Mouse (Mus musculus) monocyte, adult 5-6 weeks (primary cell): ENCODE measurements around the gene 4933427D14Rik. TPM values are rescaled to one million over a fixed set of nuclear protein-coding genes. Genes with fewer than 3 reads are reported as not detected.

ENCODE experiments used
- ATAC-seq: fragments of 153-309, 156-312 bp; replicated peaks from 2 replicates; pipeline ENCODE4 v1.8.0; 2017; ENCODE audit warnings: mild to moderate bottlenecking; ENCODE audit not compliant: low TSS enrichment, insufficient number of reproducible peaks, severe bottlenecking, poor library complexity, low FRiP score
- total RNA-seq: library from RNA; stranded (forward); fragments of 200-1000, 200-491, 200-594 nt; gene quantifications from 3 replicates; pipeline ENCODE4 v1.2.3, GENCODE M21; 2017

4933427D14Rik gene
- total RNA-seq, 1 experiment from 2014 or later = 4.9 TPM

DNA sequence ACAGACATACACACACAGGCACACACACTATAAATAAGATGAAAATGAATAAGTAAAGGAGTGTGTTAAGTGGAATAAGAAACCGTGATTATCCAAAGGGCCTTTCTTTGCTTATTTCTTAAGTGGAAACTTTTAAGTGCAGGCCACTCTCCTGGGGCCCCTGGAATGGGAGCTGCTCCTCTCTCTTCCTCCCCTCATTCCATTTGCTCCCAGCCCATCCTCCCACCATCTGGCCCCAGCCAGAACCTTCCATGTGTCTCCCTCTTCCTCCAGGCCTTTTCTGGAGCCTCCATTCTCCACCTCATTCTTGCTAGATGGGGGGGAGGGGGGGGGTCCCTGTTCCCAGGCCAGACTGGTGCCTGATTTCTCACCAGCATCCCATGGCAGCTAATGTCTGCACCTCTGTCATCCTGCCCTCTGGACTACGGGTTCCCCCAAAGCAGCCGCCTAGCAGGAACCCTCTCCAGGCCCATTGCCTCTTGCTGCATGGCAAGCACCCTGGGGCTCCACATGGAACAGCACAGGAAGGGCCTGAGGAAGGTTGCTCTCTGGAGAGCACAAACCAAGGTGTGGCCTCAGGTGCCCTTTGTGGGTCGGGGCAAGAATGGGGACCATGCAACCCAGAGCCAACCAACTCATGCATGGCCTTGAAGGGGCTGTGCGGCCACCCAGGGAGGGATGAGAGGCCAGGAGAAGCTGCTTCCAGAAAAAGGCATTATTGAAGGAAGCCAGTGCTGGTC lies 79.6 kb downstream of the 4933427D14Rik start:
- no peak for ATAC-seq

GRCm38 (mm10) chr11:72125781-72126180 lies 81.5 kb downstream of the 4933427D14Rik start:
- ATAC-seq = no peak

GRCm38 (mm10) chr11:72123531-72123930 lies 83.7 kb downstream of the 4933427D14Rik start:
- no peak for ATAC-seq

GRCm38 (mm10) chr11:72120354-72120753 lies 86.9 kb downstream of the 4933427D14Rik start:
- ATAC-seq = no peak

GRCm38 (mm10) chr11:72118630-72119029 lies 88.6 kb downstream of the 4933427D14Rik start:
- ATAC-seq = no peak

DNA sequence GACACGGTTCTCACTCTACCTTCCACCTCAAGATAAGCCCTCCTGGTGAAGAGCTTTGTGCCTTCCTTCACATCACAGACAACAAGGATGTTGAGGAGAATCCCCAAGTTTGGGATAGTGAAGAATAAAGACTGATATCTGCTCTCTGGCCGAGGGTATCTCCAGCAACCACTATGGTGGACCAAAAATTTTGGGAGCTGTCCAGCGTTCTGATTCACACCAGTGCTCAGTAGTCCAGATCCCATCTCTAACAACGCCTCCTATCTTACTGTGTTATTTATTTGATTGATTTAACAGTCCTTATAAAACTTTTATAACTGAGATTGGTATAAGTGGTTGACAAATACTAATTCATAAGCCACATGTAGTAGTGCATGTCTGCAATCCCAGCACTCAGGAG lies 94.0 kb downstream of the 4933427D14Rik start:
- ATAC-seq = no peak

- no peak for ATAC-seq
These were observed 96.5 kb downstream of the 4933427D14Rik start for GRCm38 (mm10) chr11:72110726-72111125.

GRCm38 (mm10) chr11:72104223-72104622 lies 103.0 kb downstream of the 4933427D14Rik start:
- no peak for ATAC-seq

Other genes with a start within 250 kb of the 4933427D14Rik start
- 0.67 TPM in 1 of 3 replicates, not detected in the others for gene Aipl1, start 169.9 kb downstream of the 4933427D14Rik start, total RNA-seq
- not detected in 3 replicates for gene Pimreg, start 165.4 kb downstream of the 4933427D14Rik start, total RNA-seq
- gene Pitpnm3, start 71.7 kb downstream of the 4933427D14Rik start, total RNA-seq = not detected in 3 replicates
- gene Gm43951, start 619 bp downstream of the 4933427D14Rik start, total RNA-seq = 1.2 TPM in 1 of 3 replicates, not detected in the others
- gene Txndc17, start 88 bp upstream of the 4933427D14Rik start, total RNA-seq = 31.1 to 49.7 TPM (median 37.8 TPM) in 3 replicates
- 7.4 to 14.0 TPM (median 12.1 TPM) in 3 replicates for gene Med31, start 8.1 kb upstream of the 4933427D14Rik start, total RNA-seq
- gene Slc13a5, start 59.8 kb upstream of the 4933427D14Rik start, total RNA-seq = not detected in 3 replicates
- 21.7 to 46.0 TPM (median 28.6 TPM) in 3 replicates for gene Xaf1, start 94.2 kb upstream of the 4933427D14Rik start, total RNA-seq
- gene Fbxo39, start 107.0 kb upstream of the 4933427D14Rik start, total RNA-seq = 0.29 to 0.57 TPM in 2 of 3 replicates, not detected in the other
- gene Tekt1, start 155.0 kb upstream of the 4933427D14Rik start, total RNA-seq = not detected in 3 replicates
- not detected in 3 replicates for gene Smtnl2, start 204.3 kb upstream of the 4933427D14Rik start, total RNA-seq
- gene Ggt6, start 228.1 kb upstream of the 4933427D14Rik start, total RNA-seq = not detected in 3 replicates
- gene Mybbp1a, start 233.9 kb upstream of the 4933427D14Rik start, total RNA-seq = 37.5 to 39.9 TPM (median 37.7 TPM) in 3 replicates